Mouse (Mus musculus): ENCODE measurements around the gene Olfr1457. TPM values are rescaled to one million over a fixed set of nuclear protein-coding genes. Genes with fewer than 3 reads are reported as not detected.

The Olfr1457 gene
- total RNA-seq (2017): not detected in 2 replicates

GRCm38 (mm10) chr19:13097791-13098190 lies at the start of gene Olfr1457:
Olfr1457 (minus strand) TSS chr19:13097891.
- ATAC-seq (replicated peaks in 1 of 2; ENCODE audit: insufficient read depth in 1 of 2, low FRiP score in 2 of 2, low TSS enrichment in 1 of 2, low read depth in 1 of 2, poor library complexity in 2 of 2, severe bottlenecking in 2 of 2): no peak

GRCm38 (mm10) chr19:13106675-13107074 lies 9.0 kb upstream of the Olfr1457 start, which contains the start of gene Olfr1458:
Olfr1458 (minus strand) TSS chr19:13106775.
- ATAC-seq (replicated peaks in 1 of 2; ENCODE audit: insufficient read depth in 1 of 2, low FRiP score in 2 of 2, low TSS enrichment in 1 of 2, low read depth in 1 of 2, poor library complexity in 2 of 2, severe bottlenecking in 2 of 2): no peak

DNA sequence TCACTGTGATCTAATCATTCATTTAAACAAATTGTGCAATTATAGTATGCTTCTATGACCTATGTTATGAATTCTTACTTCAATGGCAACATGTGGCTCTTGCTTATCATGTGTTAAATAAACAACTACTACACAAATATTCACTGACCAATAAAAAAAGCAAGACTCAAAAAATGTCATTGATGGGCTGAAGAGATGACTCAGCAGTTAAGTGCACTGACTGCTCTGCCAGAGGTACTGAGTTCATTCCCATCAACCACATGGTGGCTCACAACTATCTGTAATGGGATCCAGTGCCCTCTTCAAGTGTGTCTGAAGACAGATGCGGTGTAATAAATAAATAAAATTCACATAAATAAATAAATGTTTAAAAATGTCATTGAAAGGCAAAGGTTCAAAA lies 3.8 kb downstream of the Olfr1457 start:
- ATAC-seq (replicated peaks in 1 of 2; ENCODE audit: insufficient read depth in 1 of 2, low FRiP score in 2 of 2, low TSS enrichment in 1 of 2, low read depth in 1 of 2, poor library complexity in 2 of 2, severe bottlenecking in 2 of 2): no peak

- ATAC-seq (replicated peaks in 1 of 2; ENCODE audit: insufficient read depth in 1 of 2, low FRiP score in 2 of 2, low TSS enrichment in 1 of 2, low read depth in 1 of 2, poor library complexity in 2 of 2, severe bottlenecking in 2 of 2): no peak
Observed at GRCm38 (mm10) chr19:13060310-13060709, 37.4 kb downstream of the Olfr1457 start, which contains the start of gene Olfr1454. Olfr1454 (plus strand) TSS chr19:13060610.

Other genes with a start within 250 kb of the Olfr1457 start
- not detected in 2 replicates for gene Olfr1444, start 240.6 kb downstream of the Olfr1457 start, total RNA-seq (2017)
- gene Olfr1445, start 214.0 kb downstream of the Olfr1457 start, total RNA-seq (2017): not detected in 2 replicates
- gene Olfr1446, start 204.4 kb downstream of the Olfr1457 start, total RNA-seq (2017): not detected in 2 replicates
- not detected in 2 replicates for gene Olfr1447, start 194.1 kb downstream of the Olfr1457 start, total RNA-seq (2017)
- gene Olfr1448, start 173.5 kb downstream of the Olfr1457 start, total RNA-seq (2017): not detected in 2 replicates
- not detected in 2 replicates for gene Olfr1449, start 167.1 kb downstream of the Olfr1457 start, total RNA-seq (2017)
- not detected in 2 replicates for gene Olfr1450, start 147.6 kb downstream of the Olfr1457 start, total RNA-seq (2017)
- not detected in 2 replicates for gene Olfr1451, start 102.9 kb downstream of the Olfr1457 start, total RNA-seq (2017)
- not detected in 2 replicates for gene Olfr1453, start 69.6 kb downstream of the Olfr1457 start, total RNA-seq (2017)
- gene Olfr1454, start 37.3 kb downstream of the Olfr1457 start, total RNA-seq (2017): not detected in 2 replicates
- not detected in 2 replicates for gene Olfr1458, start 8.9 kb upstream of the Olfr1457 start, total RNA-seq (2017)
- not detected in 2 replicates for gene Olfr1459, start 51.7 kb upstream of the Olfr1457 start, total RNA-seq (2017)
- not detected in 2 replicates for gene Olfr1461, start 65.1 kb upstream of the Olfr1457 start, total RNA-seq (2017)
- not detected in 2 replicates for gene Olfr1462, start 87.8 kb upstream of the Olfr1457 start, total RNA-seq (2017)
- gene Olfr1463, start 133.4 kb upstream of the Olfr1457 start, total RNA-seq (2017): not detected in 2 replicates
- gene Olfr1465, start 217.7 kb upstream of the Olfr1457 start, total RNA-seq (2017): not detected in 2 replicates
- gene Olfr1466, start 241.0 kb upstream of the Olfr1457 start, total RNA-seq (2017): not detected in 2 replicates